Mouse (Mus musculus): ENCODE data around the gene Vmn1r21. TPM values are rescaled to one million over a fixed set of nuclear protein-coding genes. Genes with fewer than 3 reads are reported as not detected.
"Not testable (repeated sequence)": the region's sequence is repeated elsewhere in the genome, so short reads cannot be mapped to it uniquely, and the experiment has no call there.

The Vmn1r21 gene
- not detected for total RNA-seq (2021)
- long read RNA-seq, experiment 1, result 0 reads
- long read RNA-seq, experiment 2, result 0 reads

GRCm38 (mm10) chr6:57850286-57850685 is at the start of gene Vmn1r21:
Gene Vmn1r21, minus strand, starts transcription at chr6:57850343.
- no peak for DNase-seq

GRCm38 (mm10) chr6:57859043-57860042 is 9.2 kb upstream of the Vmn1r21 start:
- no peak for DNase-seq

GRCm38 (mm10) chr6:57851177-57851576 is 1.0 kb upstream of the Vmn1r21 start:
- DNase-seq, result not testable (repeated sequence)

GRCm38 (mm10) chr6:57839693-57840408 is 10.3 kb downstream of the Vmn1r21 start:
- no peak for DNase-seq

DNA sequence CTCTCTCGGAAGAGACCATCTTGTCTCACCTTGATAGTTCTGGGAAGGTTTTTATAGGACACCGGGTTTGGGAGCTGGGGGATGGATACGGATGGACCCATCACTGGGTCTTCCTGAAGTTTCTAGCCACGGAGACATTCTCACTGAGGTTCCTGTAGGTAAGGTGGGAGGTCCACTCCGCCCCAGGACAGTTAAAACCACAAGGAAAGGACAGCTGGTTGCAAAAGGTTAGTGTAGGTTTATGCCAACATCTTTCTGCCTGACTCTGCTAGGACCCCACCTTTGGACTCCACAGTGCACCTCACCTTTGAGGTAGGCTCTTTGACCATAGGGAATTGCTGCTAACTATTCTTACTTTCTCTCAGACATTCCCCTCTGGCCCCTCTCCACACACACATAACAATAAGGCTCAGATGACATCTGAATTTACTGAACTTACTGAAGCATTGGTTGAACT is 24.9 kb downstream of the Vmn1r21 start:
- DNase-seq, result no peak

DNA sequence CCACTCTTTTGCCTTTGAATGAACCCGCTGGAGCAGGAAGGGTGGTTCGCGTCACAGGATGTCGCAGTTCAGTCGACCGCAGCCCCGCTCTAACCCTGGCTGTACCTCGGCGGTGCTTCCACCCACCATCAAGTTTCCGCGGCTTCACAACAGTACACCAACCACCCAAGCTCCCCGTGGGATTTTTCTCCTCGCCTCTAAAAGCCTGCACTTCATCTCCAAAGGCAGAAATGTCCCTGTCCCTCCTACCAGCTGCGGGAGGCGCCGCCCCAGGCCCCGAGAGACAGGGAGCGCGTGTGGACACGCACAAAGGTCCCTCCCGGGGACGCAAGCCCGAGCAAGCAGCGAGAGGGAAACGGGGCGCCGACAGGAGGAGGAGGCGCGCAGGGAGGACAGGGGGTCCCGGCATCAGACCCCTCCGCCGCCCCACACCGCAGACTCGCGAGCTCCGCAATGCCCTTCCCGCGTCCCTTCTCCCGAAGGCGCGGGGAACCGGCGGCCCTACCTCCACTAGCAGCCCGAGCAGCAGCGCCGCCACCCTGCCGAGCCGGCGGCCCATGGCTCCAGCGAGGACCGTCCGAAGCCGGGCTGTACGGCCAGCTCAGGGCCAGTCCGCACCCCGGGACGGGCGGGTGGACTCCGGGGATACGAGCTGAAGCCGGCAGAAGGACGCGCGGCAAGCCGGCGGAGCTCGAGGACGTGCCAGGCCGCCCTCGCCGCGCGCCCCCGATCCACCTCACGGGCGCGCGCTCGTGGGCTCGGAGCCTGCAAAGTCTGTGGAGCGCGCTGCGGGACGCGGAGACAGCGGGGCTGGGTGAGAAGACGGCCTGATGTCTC is 25.5 kb downstream of the Vmn1r21 start, which contains the start of gene Vopp1:
TSS of gene Vopp1 (minus strand) at position 738 of the 837 bp plus-strand sequence.
- peak; percentile 48 for DNase-seq

- DNase-seq, result no peak
These were observed 26.7 kb downstream of the Vmn1r21 start for GRCm38 (mm10) chr6:57823461-57823860.

- no peak for DNase-seq
These were observed 27.3 kb downstream of the Vmn1r21 start for GRCm38 (mm10) chr6:57822648-57823410.

DNA sequence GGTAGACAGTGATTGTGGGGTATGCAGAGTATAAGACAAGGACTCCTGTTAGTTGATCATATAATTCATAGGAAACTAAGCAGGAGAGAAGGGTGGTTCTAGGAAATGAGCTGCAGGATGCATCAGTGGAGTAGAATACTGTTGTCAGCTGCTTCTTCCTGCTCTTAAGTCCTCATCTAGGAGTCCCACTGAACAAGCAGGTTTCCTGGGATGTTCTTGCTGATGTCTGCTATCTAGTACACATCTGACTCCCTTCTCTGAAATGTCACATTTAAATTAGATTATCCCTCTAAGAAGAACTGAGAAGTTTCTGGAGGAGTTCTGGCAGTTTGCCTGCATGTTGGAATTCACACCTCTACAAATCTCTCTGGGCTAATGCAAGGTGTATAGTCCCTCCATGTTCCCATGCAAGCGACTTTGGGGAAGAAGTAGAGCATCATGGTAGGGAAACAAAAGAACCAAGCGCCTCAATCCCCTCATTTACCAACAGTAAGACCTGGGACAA is 35.7 kb downstream of the Vmn1r21 start:
- DNase-seq, result no peak

DNA sequence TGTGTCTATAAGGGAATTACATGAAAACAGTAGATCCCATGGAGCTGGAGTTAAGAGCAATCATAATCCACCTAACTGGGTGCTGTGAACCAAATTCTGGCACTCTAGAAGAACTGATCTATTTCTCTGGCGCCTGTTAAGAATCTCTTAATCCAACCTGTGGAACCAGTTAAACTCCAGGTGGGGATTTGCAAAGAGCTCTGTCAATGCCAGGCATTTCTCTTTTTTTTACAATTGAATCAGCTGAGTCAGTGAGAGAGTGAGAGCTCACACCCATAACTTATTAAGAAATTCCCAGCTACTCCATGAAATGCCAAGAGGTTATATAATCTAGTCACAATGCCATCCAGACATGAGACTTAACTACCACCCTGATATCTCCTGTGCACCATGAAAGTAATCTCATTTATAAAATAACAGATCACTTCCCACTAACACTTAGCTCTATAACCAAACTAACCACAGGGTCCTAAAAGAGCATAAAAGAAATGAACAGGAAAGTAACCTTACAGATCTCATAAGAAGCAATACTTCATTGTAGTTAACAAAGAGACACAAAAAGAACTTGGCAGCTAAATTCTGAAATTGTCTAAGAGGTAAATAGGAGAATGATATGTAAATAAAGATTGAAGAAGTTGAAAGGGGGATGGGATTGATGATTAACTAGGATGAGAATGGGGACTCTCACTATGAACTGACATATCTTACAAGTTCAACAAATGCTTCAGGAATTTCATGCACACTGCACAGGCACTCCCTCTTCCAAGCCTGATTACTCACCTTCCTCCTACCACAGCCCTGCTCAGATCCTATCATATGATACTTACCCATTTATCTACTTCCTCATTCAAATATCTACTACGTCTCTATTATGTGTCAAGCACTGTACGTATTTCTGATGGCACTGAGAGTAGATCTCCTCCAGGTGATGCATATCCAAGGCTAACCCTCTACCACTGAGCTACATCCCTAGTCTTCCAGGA is 38.1 kb downstream of the Vmn1r21 start:
- no peak for DNase-seq

DNA sequence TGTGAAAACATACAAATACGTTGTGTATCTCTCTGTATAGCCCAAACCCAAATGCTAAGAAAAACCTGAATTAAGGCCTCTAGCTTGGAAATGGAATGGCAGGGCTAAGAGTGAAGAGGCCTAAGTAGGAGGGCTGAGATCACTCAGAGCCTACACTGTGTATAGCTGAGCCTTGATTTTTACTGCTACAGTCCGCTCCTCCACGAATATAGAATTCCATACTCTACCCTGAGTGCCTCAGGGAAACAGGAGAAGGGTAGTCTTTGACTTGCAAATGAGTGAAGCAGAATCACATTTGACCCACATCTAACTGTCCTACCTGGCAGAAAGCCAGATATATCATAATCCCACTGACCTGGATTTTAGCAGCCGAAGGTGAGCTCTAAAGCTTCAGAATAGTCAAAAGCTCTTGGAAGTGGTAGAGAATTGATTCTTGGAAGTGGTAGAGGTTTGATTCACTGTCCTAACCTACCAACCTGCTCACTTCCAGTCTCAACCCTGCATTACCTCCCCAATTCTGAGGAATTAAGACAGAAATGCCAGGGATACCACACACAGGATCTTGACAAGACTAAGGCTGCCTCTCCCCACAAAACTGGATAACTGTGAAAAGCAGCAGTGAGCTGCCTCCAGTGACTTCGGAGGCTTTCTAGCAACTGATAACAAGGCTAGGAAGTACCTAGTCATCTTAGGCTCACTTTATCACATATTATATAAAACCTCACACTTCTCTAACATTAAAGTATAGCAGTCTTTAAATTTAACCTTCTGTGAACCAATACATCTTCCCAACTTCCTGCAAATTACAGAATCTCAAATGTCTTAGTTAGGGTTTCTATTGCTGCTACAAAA is 44.7 kb downstream of the Vmn1r21 start:
- no peak for DNase-seq

DNA sequence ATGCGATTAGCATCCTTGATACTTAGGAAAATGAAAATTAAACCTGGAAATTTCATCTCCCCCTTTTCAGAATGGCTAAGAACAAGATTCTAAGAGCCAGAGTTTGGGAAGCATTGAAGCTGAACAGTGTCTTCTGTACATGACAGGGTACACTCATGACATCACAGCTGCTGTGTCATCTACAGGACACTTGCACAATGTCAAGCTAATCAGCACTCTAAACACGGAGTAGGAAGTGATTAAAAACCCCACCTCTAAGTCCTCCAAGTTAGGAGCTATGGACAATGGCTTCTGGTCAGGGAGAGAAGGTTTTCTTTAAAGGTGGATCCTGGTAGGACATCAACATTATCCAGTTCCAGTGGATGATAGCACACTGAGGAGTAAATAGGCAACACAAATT is 47.0 kb downstream of the Vmn1r21 start:
- no peak for DNase-seq

DNA sequence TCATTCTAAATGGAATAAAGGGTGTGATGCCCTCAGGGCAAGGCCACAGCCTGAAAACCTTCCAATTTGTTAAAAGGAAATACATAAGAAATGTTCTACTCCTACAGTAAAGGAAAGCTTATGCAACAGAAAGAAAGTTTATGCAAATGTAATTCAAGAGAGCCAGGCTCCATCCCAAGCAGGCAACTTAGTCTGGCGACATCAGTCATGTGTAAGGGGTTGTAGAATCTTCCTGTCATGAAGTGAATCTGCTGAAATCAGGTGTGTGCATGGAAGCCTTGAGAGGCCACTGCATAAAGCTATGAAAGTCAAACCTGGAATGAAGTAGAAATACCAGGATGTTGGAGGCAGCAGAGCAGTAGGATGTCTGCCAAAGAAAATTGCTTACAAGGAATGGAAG is 51.2 kb downstream of the Vmn1r21 start:
- DNase-seq, result no peak

DNA sequence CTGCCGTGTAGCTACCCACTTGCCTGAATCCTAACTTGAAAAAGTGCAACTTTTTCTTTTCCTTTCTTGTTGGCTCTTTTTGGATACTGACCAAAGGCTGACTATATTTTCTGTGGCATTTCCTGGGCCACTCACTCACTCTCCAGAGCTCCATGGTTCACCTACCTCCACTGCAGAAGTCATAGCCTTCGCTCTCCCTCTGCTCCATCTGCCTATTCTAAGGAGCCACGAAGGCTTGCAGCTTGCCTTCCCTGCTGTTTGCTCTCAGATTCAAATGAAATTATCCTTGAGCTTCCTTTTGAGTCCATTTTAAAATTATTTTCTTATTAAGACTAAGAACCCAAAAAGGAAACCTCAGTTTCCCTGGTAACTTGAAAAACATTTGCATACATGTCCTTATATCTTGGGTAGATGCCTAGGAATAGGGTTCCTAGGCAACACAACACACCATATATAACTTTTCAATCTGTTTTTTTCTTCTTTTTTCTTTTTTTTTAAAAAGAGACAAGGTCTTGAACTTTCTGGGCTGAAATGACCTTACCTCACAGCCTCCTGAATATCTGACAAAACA is 53.2 kb downstream of the Vmn1r21 start:
- DNase-seq, result no peak

DNA sequence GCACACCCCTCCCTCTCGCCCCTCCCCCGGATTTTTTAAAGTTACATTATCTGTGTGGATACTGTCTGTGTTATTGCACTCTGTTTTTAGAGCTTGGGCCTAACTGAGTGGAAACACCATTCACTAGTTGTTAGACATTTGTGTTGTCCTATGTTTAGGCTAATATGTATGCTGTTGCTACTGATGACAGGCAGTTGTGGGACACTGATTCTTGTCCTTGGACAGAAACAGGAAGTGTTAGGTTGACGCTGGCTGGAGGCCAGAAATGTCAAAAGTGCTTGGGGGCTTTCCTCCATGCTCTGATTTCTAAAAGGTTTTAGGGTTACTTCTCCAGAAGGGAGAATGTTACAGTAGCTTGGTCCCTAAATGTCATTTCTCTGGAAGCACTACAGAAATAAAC is 54.3 kb downstream of the Vmn1r21 start:
- no peak for DNase-seq
